Mouse (Mus musculus): ENCODE measurements around the gene Ntn5. TPM values are rescaled to one million over a fixed set of nuclear protein-coding genes. Genes with fewer than 3 reads are reported as not detected.

The Ntn5 gene
- polyA plus RNA-seq, 1 experiment from 2014 or later, result 0.22 TPM

DNA sequence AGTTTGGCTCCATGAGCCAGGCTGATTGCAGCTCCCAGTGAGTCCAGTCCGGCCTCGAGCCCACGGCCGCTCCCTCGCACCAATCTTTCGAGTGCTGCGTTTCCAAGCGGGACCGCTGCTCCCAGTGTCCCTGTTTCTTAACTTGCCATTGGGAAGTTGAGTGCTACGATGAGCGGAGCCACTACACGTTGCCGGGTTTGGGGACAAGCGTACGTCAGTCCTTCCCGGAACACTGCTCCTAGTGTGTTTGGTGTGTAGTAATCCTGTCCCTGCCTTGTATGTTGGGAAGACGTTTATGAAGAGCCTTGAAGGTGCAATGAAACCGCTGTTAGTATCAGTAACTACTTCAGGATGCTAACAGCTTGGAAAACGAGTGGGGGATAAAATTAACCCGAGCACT lies 34.5 kb downstream of the Ntn5 start:
- H3K4me1 ChIP-seq (ENCODE audit: control insufficient read depth, insufficient read depth, low read length), result peaks cover 40% of the 10 kb centered on the region
- H3K36me3 ChIP-seq (ENCODE audit: control insufficient read depth, insufficient read depth), result peaks cover 21% of the 10 kb centered on the region
- peak overlapping the region; percentile 94 for H3K4me3 ChIP-seq (ENCODE audit: low read length)
- WGBS, result under 1% methylated on average over 20 of the region's 20 CpGs
- no peaks in the 10 kb centered on the region for H3K9me3 ChIP-seq (replicated peaks; ENCODE audit: control insufficient read depth, low read length)
- H3K27me3 ChIP-seq (ENCODE audit: control insufficient read depth, insufficient read depth, low read length), result no peaks in the 10 kb centered on the region
- peak overlapping the region; percentile 93 for H3K27ac ChIP-seq (ENCODE audit: low read length)
- H3K4me2 ChIP-seq (ENCODE audit: low read depth, low read length), result peak overlapping the region; percentile 96
- no peak for ATAC-seq (replicated peaks; ENCODE audit: extremely low read depth, insufficient read depth, low FRiP score)
- peak overlapping the region; percentile 99 for H3K9ac ChIP-seq (ENCODE audit: low read length)

DNA sequence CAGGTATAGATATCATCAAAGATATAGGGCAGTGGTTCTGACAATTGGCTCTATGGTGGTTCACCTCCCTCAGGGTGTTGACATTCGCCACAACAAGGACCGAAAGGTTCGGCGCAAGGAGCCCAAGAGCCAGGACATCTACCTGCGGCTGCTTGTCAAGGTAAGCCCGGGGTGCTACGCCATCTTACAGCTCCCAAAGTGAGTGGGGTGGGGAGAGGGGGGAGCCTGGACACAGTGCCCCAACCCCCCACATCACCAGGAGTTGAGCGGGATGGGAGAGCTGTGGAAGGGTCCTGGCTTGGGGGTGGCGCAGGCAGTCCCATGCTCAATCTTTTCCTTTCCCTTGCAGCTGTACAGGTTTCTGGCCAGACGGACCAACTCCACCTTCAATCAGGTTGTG lies 35.4 kb downstream of the Ntn5 start:
- no peak overlapping the region for H3K27ac ChIP-seq (ENCODE audit: low read length)
- 80% methylated on average over 10 of the region's 10 CpGs for WGBS

DNA sequence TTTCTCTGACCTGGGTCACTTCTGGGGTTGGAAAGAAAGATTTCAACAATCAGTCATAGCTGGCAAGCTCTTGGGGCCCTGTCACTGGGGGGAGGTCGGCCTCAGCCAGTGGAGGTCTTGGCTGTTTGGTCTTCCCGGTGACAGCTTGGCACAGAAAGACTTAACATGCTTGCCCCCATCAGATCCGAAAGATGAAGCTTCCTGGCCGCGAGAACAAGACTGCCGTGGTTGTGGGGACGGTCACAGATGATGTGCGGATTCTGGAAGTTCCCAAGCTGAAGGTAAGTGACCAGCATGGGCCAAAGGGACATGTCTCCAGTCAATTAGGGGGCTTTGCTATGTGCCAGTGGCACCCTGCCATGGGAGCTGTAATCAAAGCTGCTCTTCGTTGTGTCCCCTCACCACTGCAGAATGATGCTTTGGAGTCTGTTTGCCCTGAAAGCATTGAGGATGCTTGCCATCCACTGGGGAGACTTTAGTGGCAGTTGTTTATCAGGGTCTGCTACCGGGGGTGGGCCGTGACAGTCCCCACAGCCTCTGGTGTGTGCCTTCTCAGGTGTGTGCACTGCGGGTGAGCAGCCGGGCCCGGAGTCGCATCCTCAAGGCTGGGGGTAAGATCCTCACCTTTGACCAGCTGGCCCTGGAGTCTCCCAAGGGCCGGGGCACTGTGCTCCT lies 36.1 kb downstream of the Ntn5 start:
- Histone ChIP-seq H3K36me3 (ENCODE audit: control insufficient read depth, insufficient read depth) (peaks cover 23% of the 10 kb centered on the region), H3K4me3 (ENCODE audit: low read length) (no peak overlapping the region), H3K27me3 (ENCODE audit: control insufficient read depth, insufficient read depth, low read length) (no peaks in the 10 kb centered on the region), H3K9me3 (replicated peaks; ENCODE audit: control insufficient read depth, low read length) (no peaks in the 10 kb centered on the region), H3K9ac (ENCODE audit: low read length) (no peak overlapping the region), H3K4me1 (ENCODE audit: control insufficient read depth, insufficient read depth, low read length) (peaks cover 31% of the 10 kb centered on the region), H3K27ac (ENCODE audit: low read length) (no peak overlapping the region), H3K4me2 (ENCODE audit: low read depth, low read length) (no peak overlapping the region)
- ATAC-seq (replicated peaks; ENCODE audit: extremely low read depth, insufficient read depth, low FRiP score), result no peak
- 91% methylated on average over 15 of the region's 16 CpGs for WGBS

More for the DNA sequence above, 35.4 kb downstream of the Ntn5 start:
- Histone ChIP-seq H3K9me3 (replicated peaks; ENCODE audit: control insufficient read depth, low read length) (no peaks in the 10 kb centered on the region), H3K9ac (ENCODE audit: low read length) (peak overlapping the region; percentile 99), H3K4me1 (ENCODE audit: control insufficient read depth, insufficient read depth, low read length) (peaks cover 37% of the 10 kb centered on the region), H3K36me3 (ENCODE audit: control insufficient read depth, insufficient read depth) (peaks cover 22% of the 10 kb centered on the region), H3K4me2 (ENCODE audit: low read depth, low read length) (peak overlapping the region; percentile 96), H3K4me3 (ENCODE audit: low read length) (peak overlapping the region; percentile 94), H3K27me3 (ENCODE audit: control insufficient read depth, insufficient read depth, low read length) (no peaks in the 10 kb centered on the region)
- ATAC-seq (replicated peaks; ENCODE audit: extremely low read depth, insufficient read depth, low FRiP score), result no peak

DNA sequence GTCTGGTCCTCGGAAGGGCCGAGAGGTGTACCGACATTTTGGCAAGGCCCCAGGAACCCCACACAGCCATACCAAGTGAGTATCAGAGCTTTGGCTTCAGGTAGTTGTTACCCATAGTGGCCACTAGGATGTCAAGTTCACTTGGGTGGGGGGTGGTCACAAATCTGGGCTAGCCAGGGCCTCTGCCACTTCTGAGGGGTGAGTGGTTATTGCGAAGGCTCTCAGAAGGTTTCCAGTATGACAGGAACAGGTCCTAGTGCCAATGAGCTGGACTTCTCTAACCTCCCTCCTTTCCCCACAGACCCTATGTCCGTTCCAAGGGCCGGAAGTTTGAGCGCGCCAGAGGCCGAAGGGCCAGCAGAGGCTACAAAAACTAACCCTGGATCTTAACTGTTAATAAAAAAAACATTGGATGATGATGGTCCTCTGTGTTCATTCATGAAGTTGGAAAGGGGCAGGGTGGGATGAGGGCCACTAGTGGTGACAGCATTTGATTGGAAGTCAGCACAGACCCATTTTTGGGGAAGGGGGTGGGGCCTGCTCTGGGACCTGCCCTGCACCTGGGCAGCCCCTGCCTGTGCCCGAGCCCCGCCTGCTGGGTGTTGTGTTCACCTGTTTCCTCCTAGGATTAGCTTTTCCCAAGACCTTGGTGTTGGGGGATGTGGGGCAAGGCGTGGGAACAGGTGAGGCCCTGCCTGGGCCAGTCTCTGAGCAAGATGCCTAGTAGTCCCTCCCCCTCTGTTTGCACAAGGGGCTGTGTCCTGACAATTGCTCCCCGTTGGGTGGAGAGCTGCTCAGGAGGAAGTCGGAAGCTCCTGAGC lies 36.8 kb downstream of the Ntn5 start, which contains the start of gene Fam83e:
Gene Fam83e (plus strand): TSS at position 800 of the 821 bp plus-strand sequence.
- ATAC-seq (replicated peaks; ENCODE audit: extremely low read depth, insufficient read depth, low FRiP score), result no peak
- Histone ChIP-seq H3K4me3 (ENCODE audit: low read length) (no peak within 1 kb of the TSS), H3K27me3 (ENCODE audit: control insufficient read depth, insufficient read depth, low read length) (no peaks in the 10 kb centered on the region), H3K36me3 (ENCODE audit: control insufficient read depth, insufficient read depth) (peaks cover 23% of the 10 kb centered on the region), H3K4me2 (ENCODE audit: low read depth, low read length) (no peak within 1 kb of the TSS), H3K9me3 (replicated peaks; ENCODE audit: control insufficient read depth, low read length) (no peaks in the 10 kb centered on the region), H3K4me1 (ENCODE audit: control insufficient read depth, insufficient read depth, low read length) (peaks cover 28% of the 10 kb centered on the region), H3K9ac (ENCODE audit: low read length) (no peak within 1 kb of the TSS), H3K27ac (ENCODE audit: low read length) (no peak within 1 kb of the TSS)
- 76% methylated on average over 14 of the region's 14 CpGs for WGBS

DNA sequence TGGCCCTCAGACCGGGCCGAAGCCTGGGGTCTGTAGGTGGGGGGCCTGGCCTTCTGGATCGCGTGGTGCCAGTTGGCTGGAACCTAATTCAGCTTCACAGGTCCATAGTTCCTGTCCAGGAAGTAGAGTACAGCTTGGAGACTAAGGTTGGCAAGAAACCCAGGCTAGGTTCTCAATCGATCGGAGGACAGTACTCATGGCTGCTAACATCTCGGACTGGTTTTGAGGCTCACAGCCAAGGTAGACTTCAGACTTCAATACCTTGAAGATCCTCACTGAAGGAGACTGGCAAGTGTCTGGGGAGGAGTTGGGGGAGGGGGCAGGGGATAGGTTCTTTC lies 37.4 kb downstream of the Ntn5 start:
- H3K4me1 ChIP-seq (ENCODE audit: control insufficient read depth, insufficient read depth, low read length), result peaks cover 22% of the 10 kb centered on the region
- ATAC-seq (replicated peaks; ENCODE audit: extremely low read depth, insufficient read depth, low FRiP score), result no peak
- H3K9ac ChIP-seq (ENCODE audit: low read length), result no peak overlapping the region
- peaks cover 23% of the 10 kb centered on the region for H3K36me3 ChIP-seq (ENCODE audit: control insufficient read depth, insufficient read depth)
- WGBS, result 76% methylated on average over 7 of the region's 7 CpGs
- H3K4me3 ChIP-seq (ENCODE audit: low read length), result no peak overlapping the region
- no peak overlapping the region for H3K27ac ChIP-seq (ENCODE audit: low read length)
- H3K27me3 ChIP-seq (ENCODE audit: control insufficient read depth, insufficient read depth, low read length), result no peaks in the 10 kb centered on the region
- H3K4me2 ChIP-seq (ENCODE audit: low read depth, low read length), result no peak overlapping the region
- H3K9me3 ChIP-seq (replicated peaks; ENCODE audit: control insufficient read depth, low read length), result no peaks in the 10 kb centered on the region

DNA sequence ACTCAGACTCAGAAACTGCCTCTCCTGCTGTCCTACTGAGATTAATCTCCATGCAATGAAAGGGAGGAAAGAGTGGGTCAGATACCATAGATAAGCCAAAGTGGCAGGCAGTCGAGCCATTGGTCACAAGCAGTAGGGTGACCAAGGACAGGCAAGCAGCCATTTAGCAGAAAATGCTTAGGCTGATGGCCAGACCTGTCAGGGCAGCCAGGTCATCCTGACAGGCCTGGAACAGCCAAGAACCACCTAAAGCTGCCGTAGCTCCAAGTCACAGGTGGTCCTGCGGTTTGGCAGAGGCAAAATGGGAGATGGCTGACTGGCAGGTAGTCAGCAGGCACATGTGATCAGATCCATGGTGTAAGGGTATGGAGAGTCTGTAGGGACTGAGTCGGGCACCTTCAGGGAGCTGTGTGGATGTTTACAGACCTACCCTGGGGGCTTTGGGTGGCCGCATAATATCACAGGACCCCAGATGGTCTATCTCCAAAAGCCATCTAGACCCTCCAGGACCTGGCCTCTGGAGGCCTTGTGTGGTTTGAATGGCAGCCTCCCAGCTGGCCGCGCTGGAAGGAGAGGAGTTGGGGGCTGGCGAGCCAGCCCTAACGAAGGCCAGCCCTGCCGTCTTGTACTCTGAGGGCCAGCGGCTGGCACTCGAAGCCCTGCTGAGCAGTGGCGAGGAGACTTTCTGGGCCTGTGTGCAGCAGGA lies 38.0 kb downstream of the Ntn5 start:
- WGBS, result 64% methylated on average over 13 of the region's 13 CpGs
- H3K4me3 ChIP-seq (ENCODE audit: low read length), result no peak overlapping the region

DNA sequence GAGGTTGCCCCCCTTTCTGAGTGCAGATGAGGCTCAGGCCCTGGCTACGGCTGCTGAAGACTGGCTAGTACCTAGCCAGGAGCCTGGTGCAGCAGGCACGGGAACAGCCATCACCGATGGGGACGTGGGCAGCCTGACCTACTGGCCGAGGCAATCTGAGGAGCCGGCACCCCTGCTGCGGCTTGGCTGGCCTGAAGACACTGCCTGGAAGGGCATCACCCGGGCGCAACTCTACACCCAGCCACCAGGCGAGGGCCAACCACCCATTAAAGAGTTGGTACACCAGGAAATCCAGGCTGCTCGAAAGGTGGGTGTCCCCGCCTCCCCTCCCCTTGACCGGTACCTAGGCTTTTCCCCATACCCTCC lies 38.5 kb downstream of the Ntn5 start:
- no peak overlapping the region for H3K4me2 ChIP-seq (ENCODE audit: low read depth, low read length)
- H3K9me3 ChIP-seq (replicated peaks; ENCODE audit: control insufficient read depth, low read length), result no peaks in the 10 kb centered on the region
- H3K27ac ChIP-seq (ENCODE audit: low read length), result no peak overlapping the region
- peaks cover 14% of the 10 kb centered on the region for H3K4me1 ChIP-seq (ENCODE audit: control insufficient read depth, insufficient read depth, low read length)
- no peak overlapping the region for H3K9ac ChIP-seq (ENCODE audit: low read length)
- H3K27me3 ChIP-seq (ENCODE audit: control insufficient read depth, insufficient read depth, low read length), result no peaks in the 10 kb centered on the region
- H3K36me3 ChIP-seq (ENCODE audit: control insufficient read depth, insufficient read depth), result peaks cover 23% of the 10 kb centered on the region
- ATAC-seq (replicated peaks; ENCODE audit: extremely low read depth, insufficient read depth, low FRiP score), result no peak
- WGBS, result 71% methylated on average over 13 of the region's 13 CpGs
- H3K4me3 ChIP-seq (ENCODE audit: low read length), result no peak overlapping the region

More for the DNA sequence above, 38.0 kb downstream of the Ntn5 start:
- Histone ChIP-seq H3K9ac (ENCODE audit: low read length) (no peak overlapping the region), H3K27ac (ENCODE audit: low read length) (no peak overlapping the region), H3K4me2 (ENCODE audit: low read depth, low read length) (no peak overlapping the region), H3K4me1 (ENCODE audit: control insufficient read depth, insufficient read depth, low read length) (peaks cover 16% of the 10 kb centered on the region), H3K36me3 (ENCODE audit: control insufficient read depth, insufficient read depth) (peaks cover 23% of the 10 kb centered on the region), H3K9me3 (replicated peaks; ENCODE audit: control insufficient read depth, low read length) (no peaks in the 10 kb centered on the region), H3K27me3 (ENCODE audit: control insufficient read depth, insufficient read depth, low read length) (no peaks in the 10 kb centered on the region)
- no peak for ATAC-seq (replicated peaks; ENCODE audit: extremely low read depth, insufficient read depth, low FRiP score)

DNA sequence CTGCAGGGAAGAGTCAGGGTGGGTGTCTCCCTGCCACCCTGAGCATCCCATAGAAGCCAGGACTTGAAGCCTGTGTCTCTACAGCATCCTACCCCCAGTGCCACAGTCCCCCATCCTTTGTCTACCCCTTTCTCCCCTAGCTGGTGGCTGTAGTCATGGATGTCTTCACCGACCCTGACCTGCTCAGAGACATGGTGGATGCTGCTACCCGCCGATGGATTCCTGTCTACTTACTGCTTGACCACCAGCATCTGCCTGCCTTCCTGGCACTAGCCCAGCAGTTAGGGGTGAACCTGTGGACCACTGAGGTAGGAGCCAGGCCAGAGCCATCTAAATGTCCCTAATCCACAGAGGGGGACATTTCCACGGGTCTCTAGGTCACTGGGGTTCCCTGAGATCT lies 39.5 kb downstream of the Ntn5 start:
- H3K36me3 ChIP-seq (ENCODE audit: control insufficient read depth, insufficient read depth), result peaks cover 23% of the 10 kb centered on the region
- no peak for ATAC-seq (replicated peaks; ENCODE audit: extremely low read depth, insufficient read depth, low FRiP score)
- 89% methylated on average over 4 of the region's 4 CpGs for WGBS
- no peaks in the 10 kb centered on the region for H3K27me3 ChIP-seq (ENCODE audit: control insufficient read depth, insufficient read depth, low read length)
- no peak overlapping the region for H3K27ac ChIP-seq (ENCODE audit: low read length)
- H3K9me3 ChIP-seq (replicated peaks; ENCODE audit: control insufficient read depth, low read length), result no peaks in the 10 kb centered on the region
- no peak overlapping the region for H3K4me3 ChIP-seq (ENCODE audit: low read length)
- no peak overlapping the region for H3K4me2 ChIP-seq (ENCODE audit: low read depth, low read length)
- peaks cover 14% of the 10 kb centered on the region for H3K4me1 ChIP-seq (ENCODE audit: control insufficient read depth, insufficient read depth, low read length)
- no peak overlapping the region for H3K9ac ChIP-seq (ENCODE audit: low read length)

DNA sequence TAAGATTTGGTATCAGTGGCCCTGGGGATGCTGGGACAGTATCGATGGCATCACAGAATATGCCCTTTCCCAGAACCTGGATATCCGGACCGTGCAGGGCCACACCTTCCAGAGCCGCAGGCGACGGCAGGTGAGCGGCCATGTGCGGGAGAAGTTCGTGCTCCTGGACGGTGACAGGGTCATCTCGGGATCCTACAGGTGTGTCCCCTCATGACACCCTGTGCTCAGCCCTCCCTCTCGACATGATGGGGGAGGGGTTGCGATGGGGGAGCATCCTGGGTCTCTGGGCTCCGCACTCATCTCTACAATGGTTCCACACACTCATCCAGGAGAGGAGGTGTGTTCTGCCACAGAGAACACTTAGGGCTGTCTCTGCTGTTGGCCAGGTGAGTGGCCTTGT lies 40.0 kb downstream of the Ntn5 start:
- Histone ChIP-seq H3K27me3 (ENCODE audit: control insufficient read depth, insufficient read depth, low read length) (no peaks in the 10 kb centered on the region), H3K9ac (ENCODE audit: low read length) (no peak overlapping the region), H3K9me3 (replicated peaks; ENCODE audit: control insufficient read depth, low read length) (no peaks in the 10 kb centered on the region), H3K4me3 (ENCODE audit: low read length) (no peak overlapping the region), H3K4me1 (ENCODE audit: control insufficient read depth, insufficient read depth, low read length) (peaks cover 11% of the 10 kb centered on the region), H3K36me3 (ENCODE audit: control insufficient read depth, insufficient read depth) (peaks cover 23% of the 10 kb centered on the region), H3K27ac (ENCODE audit: low read length) (no peak overlapping the region), H3K4me2 (ENCODE audit: low read depth, low read length) (no peak overlapping the region)
- ATAC-seq (replicated peaks; ENCODE audit: extremely low read depth, insufficient read depth, low FRiP score), result no peak
- 90% methylated on average over 14 of the region's 14 CpGs for WGBS
